Mouse (Mus musculus) lung, adult 18-20 months (tissue): ENCODE data around the gene Ifnl2.
A peak's percentile ranks its signal among the peaks of the same experiment; 100 is the strongest.
"Not testable (repeated sequence)": the region's sequence is repeated elsewhere in the genome, so short reads cannot be mapped to it uniquely, and the experiment has no call there.

Experiments used
- DNase-seq, 2 experiments: peaks; one replicate each; pipeline ENCODE4 v3.0.0; 2022; ENCODE audit warnings: mixed read lengths in 2 of 2

Ifnl2 gene

GRCm38 (mm10) chr7:28510405-28510974 is at the start of gene Ifnl2:
TSS of gene Ifnl2 (minus strand) at chr7:28510455.
- not testable (repeated sequence) for DNase-seq

- DNase-seq, result peak; percentile 71 to 78
These were observed 48.2 kb upstream of the Ifnl2 start for GRCm38 (mm10) chr7:28558486-28558885.

- DNase-seq, result no peak
These were observed 47.5 kb upstream of the Ifnl2 start for GRCm38 (mm10) chr7:28557708-28558107.

- no peak for DNase-seq
These were observed 46.8 kb upstream of the Ifnl2 start for GRCm38 (mm10) chr7:28557069-28557468.

- no peak for DNase-seq
These were observed 45.8 kb upstream of the Ifnl2 start for GRCm38 (mm10) chr7:28555939-28556535.

GRCm38 (mm10) chr7:28553076-28553475 is 42.8 kb upstream of the Ifnl2 start:
- DNase-seq, result no peak

- DNase-seq, result no peak
These were observed 37.4 kb upstream of the Ifnl2 start for GRCm38 (mm10) chr7:28547628-28548027.

- no peak for DNase-seq
These were observed 36.9 kb upstream of the Ifnl2 start, which contains the start of gene Nccrp1 for GRCm38 (mm10) chr7:28547154-28547553. TSS of gene Nccrp1 (minus strand) at chr7:28547254.

GRCm38 (mm10) chr7:28546649-28547048 is 36.4 kb upstream of the Ifnl2 start:
- DNase-seq, result no peak

GRCm38 (mm10) chr7:28545891-28546210 is 35.6 kb upstream of the Ifnl2 start:
- DNase-seq, result no peak

- no peak for DNase-seq
These were observed 35.0 kb upstream of the Ifnl2 start for GRCm38 (mm10) chr7:28545048-28545890.

- no peak for DNase-seq
These were observed 33.9 kb upstream of the Ifnl2 start for GRCm38 (mm10) chr7:28544051-28544601.

- no peak for DNase-seq
These were observed 30.3 kb upstream of the Ifnl2 start, which contains the start of gene Sycn for GRCm38 (mm10) chr7:28540526-28540925. TSS of gene Sycn (plus strand) at chr7:28540885.

- DNase-seq, result not testable (repeated sequence)
These were observed 28.6 kb upstream of the Ifnl2 start for GRCm38 (mm10) chr7:28538886-28539285.

GRCm38 (mm10) chr7:28532005-28532404 is 21.8 kb upstream of the Ifnl2 start:
- DNase-seq, result no peak

- DNase-seq, result peak; percentile 80 to 85
These were observed 17.9 kb upstream of the Ifnl2 start for GRCm38 (mm10) chr7:28527922-28528719.

- not testable (repeated sequence) for DNase-seq
These were observed 12.3 kb upstream of the Ifnl2 start, which contains the start of gene Ifnl3 for GRCm38 (mm10) chr7:28522536-28522935. TSS of gene Ifnl3 (plus strand) at chr7:28522836.

GRCm38 (mm10) chr7:28511441-28511840 is 1.2 kb upstream of the Ifnl2 start:
- no peak for DNase-seq

- DNase-seq, result not testable (repeated sequence)
These were observed 1.1 kb downstream of the Ifnl2 start for GRCm38 (mm10) chr7:28509121-28509520.

- DNase-seq, result no peak
These were observed 4.7 kb downstream of the Ifnl2 start for GRCm38 (mm10) chr7:28505585-28505984.

- no peak for DNase-seq
These were observed 14.8 kb downstream of the Ifnl2 start for GRCm38 (mm10) chr7:28495426-28495825.

- no peak for DNase-seq
These were observed 17.9 kb downstream of the Ifnl2 start for GRCm38 (mm10) chr7:28492310-28492709.

- no peak for DNase-seq
These were observed 19.4 kb downstream of the Ifnl2 start for GRCm38 (mm10) chr7:28490903-28491302.
